Mouse (Mus musculus): ENCODE measurements around the gene Sh2d2a. TPM values are rescaled to one million over a fixed set of nuclear protein-coding genes. Genes with fewer than 3 reads are reported as not detected.

Gene Sh2d2a
- polyA plus RNA-seq, 2 experiments, result 0.04 to 0.10 TPM

DNA sequence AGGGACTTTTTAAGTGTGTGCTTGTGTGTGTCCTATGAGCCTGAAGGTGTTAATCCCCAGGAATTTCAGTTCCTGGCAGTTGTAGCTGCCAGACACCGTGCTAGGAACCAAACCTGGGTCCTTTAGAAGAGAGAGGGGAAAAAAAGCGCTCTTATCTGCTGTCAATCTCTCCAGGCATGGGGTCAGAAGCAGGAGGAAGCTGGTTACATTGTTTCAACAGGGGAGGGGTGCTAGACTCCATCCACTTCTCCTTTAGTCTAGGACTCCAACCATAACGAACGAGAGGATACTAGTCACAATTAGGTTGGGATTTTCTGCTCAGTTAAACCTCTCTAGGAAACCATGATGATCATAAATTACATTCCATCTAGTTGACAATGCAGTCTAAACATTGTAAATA, 18.1 kb upstream of the Sh2d2a start:
- no peaks in the 10 kb centered on the region for H3K9me3 ChIP-seq (ENCODE audit: control insufficient read depth, low read length)
- H3K4me1 ChIP-seq (replicated peaks; ENCODE audit: control insufficient read depth in 2 of 2, insufficient read depth in 2 of 2, low read length in 1 of 2), result no peaks in the 10 kb centered on the region; a peak in 1 of 4 replicates
- no peak overlapping the region for H3K9ac ChIP-seq (replicated peaks)
- no peak for ATAC-seq (ENCODE audit: insufficient read depth)
- WGBS (ENCODE audit: insufficient replicate concordance), result 9% methylated on average over 4 of the region's 4 CpGs
- H3K4me3 ChIP-seq (ENCODE audit: insufficient read depth in 1 of 2, low read depth in 2 of 2, low read length in 2 of 2), result no peak overlapping the region
- TF ChIP-seq EP300 (IDR thresholded peaks at IDR 0.05; ENCODE audit: low read depth) (no peak), CTCF (IDR thresholded peaks at IDR 0.05; ENCODE audit: low read depth) (no peak)
- H3K4me2 ChIP-seq (ENCODE audit: low read depth), result no peak overlapping the region
- H3K27ac ChIP-seq, result no peak overlapping the region
- no peaks in the 10 kb centered on the region for H3K27me3 ChIP-seq (ENCODE audit: control insufficient read depth, insufficient read depth, low read length)
- no peak for DNase-seq (ENCODE audit: low read depth in 3 of 3, low spot score in 3 of 3)
- no peaks in the 10 kb centered on the region for H3K36me3 ChIP-seq (replicated peaks; ENCODE audit: control insufficient read depth, insufficient read depth, low read depth)

DNA sequence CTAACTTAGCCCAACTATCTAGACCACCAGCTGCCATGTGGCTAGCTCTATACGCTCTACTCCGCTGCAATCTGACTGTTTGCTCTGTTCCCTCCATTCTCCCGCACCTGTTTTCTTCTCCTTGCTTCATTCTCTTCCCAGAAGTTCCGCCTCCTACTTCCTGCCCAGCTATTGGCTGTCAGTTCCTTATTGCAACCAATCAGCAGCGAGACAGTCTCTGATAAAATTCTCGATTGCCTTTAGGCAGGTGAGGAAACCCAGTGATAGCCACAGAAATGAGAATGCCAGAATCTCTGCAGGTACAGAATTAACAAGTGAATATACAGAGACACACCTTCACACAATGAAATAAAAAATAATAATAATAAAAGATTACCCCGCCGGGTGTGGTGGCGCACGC, 17.5 kb upstream of the Sh2d2a start:
- Histone ChIP-seq H3K4me1 (replicated peaks; ENCODE audit: control insufficient read depth in 2 of 2, insufficient read depth in 2 of 2, low read length in 1 of 2) (no peaks in the 10 kb centered on the region; a peak in 1 of 4 replicates), H3K4me3 (ENCODE audit: insufficient read depth in 1 of 2, low read depth in 2 of 2, low read length in 2 of 2) (no peak overlapping the region), H3K36me3 (replicated peaks; ENCODE audit: control insufficient read depth, insufficient read depth, low read depth) (no peaks in the 10 kb centered on the region), H3K4me2 (ENCODE audit: low read depth) (no peak overlapping the region), H3K27ac (no peak overlapping the region), H3K9ac (replicated peaks) (no peak overlapping the region), H3K27me3 (ENCODE audit: control insufficient read depth, insufficient read depth, low read length) (no peaks in the 10 kb centered on the region), H3K9me3 (ENCODE audit: control insufficient read depth, low read length) (no peaks in the 10 kb centered on the region)
- DNase-seq (ENCODE audit: low read depth in 3 of 3, low spot score in 3 of 3), result no peak
- ATAC-seq (ENCODE audit: insufficient read depth), result no peak
- 42% methylated on average over 10 of the region's 10 CpGs for WGBS (ENCODE audit: insufficient replicate concordance)
- TF ChIP-seq EP300 (IDR thresholded peaks at IDR 0.05; ENCODE audit: low read depth) (no peak), CTCF (IDR thresholded peaks at IDR 0.05; ENCODE audit: low read depth) (no peak)

DNA sequence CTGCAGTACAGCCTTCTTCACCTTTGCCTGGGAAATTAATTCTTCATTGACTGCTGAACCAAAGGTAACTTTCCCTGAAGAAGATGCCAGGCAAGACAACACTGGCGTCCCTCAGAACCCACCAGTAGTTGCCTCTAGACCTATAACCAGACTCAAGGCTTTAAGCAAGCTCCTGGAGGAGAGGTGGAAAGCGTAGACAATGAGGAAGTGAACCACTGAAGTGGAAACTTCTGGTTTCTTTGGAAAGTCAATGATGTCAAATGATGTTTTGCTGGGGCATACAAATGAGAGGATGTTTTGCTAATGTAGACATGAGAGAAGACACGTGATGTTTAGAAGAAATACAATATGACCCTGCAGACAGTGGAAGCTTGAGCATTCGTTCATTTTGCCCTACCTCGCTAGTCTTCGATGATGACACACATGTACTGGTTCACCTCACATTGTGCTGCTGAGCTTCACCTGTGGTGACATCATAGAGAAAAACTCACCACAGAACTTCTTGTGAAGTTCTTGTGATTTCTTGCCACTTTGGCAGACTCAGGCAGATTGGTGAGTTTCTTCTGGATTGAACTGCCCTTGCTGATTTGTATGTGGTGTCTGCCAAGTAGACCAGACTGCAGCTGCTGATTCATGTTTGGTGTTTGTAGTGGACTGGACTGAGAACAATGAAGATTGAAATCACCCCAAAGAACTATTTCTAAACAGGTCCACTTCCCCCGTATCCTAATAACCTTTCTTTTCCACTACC, 14.3 kb upstream of the Sh2d2a start:
- Histone ChIP-seq H3K36me3 (replicated peaks; ENCODE audit: control insufficient read depth, insufficient read depth, low read depth) (no peaks in the 10 kb centered on the region), H3K9me3 (ENCODE audit: control insufficient read depth, low read length) (no peaks in the 10 kb centered on the region), H3K27ac (no peak overlapping the region), H3K27me3 (ENCODE audit: control insufficient read depth, insufficient read depth, low read length) (no peaks in the 10 kb centered on the region), H3K4me2 (ENCODE audit: low read depth) (no peak overlapping the region), H3K9ac (replicated peaks) (no peak overlapping the region), H3K4me1 (replicated peaks; ENCODE audit: control insufficient read depth in 2 of 2, insufficient read depth in 2 of 2, low read length in 1 of 2) (no peaks in the 10 kb centered on the region; a peak in 1 of 4 replicates), H3K4me3 (ENCODE audit: insufficient read depth in 1 of 2, low read depth in 2 of 2, low read length in 2 of 2) (no peak overlapping the region)
- TF ChIP-seq EP300 (IDR thresholded peaks at IDR 0.05; ENCODE audit: low read depth) (no peak), CTCF (IDR thresholded peaks at IDR 0.05; ENCODE audit: low read depth) (no peak)
- ATAC-seq (ENCODE audit: insufficient read depth) (no peak), DNase-seq (ENCODE audit: low read depth in 3 of 3, low spot score in 3 of 3) (no peak)
- 59% methylated on average over 7 of the region's 7 CpGs for WGBS (ENCODE audit: insufficient replicate concordance)

DNA sequence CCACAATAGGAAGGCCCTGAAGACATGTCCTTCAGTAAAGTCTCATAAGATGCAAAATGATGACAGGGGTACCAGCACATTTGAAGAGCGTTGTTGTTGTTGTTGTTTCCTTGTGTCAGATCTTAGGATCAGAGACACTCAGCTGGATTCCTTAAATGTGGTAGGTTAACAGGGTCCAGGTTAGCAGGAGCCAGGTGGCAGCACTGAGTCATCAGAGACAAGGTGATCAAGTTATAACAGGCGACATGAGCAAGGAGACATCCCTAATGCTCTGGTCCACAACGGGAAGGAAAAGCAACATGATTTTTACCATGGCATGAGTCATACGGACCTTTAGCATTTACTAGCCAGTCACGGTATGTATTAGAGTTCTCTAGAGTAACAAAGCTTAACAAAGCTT, 13.1 kb upstream of the Sh2d2a start:
- H3K36me3 ChIP-seq (replicated peaks; ENCODE audit: control insufficient read depth, insufficient read depth, low read depth), result no peaks in the 10 kb centered on the region
- H3K9me3 ChIP-seq (ENCODE audit: control insufficient read depth, low read length), result no peaks in the 10 kb centered on the region
- 50% methylated on average over 5 of the region's 5 CpGs for WGBS (ENCODE audit: insufficient replicate concordance)
- H3K4me3 ChIP-seq (ENCODE audit: insufficient read depth in 1 of 2, low read depth in 2 of 2, low read length in 2 of 2), result no peak overlapping the region
- ATAC-seq (ENCODE audit: insufficient read depth), result no peak
- no peak for DNase-seq (ENCODE audit: low read depth in 3 of 3, low spot score in 3 of 3)
- H3K9ac ChIP-seq (replicated peaks), result no peak overlapping the region
- no peaks in the 10 kb centered on the region for H3K27me3 ChIP-seq (ENCODE audit: control insufficient read depth, insufficient read depth, low read length)
- no peak overlapping the region for H3K27ac ChIP-seq
- H3K4me2 ChIP-seq (ENCODE audit: low read depth), result no peak overlapping the region
- peak; percentile 38; the same call in 1 of the 2 replicates for TF ChIP-seq CTCF (IDR thresholded peaks at IDR 0.05; ENCODE audit: low read depth)
- no peak for TF ChIP-seq EP300 (IDR thresholded peaks at IDR 0.05; ENCODE audit: low read depth)
- H3K4me1 ChIP-seq (replicated peaks; ENCODE audit: control insufficient read depth in 2 of 2, insufficient read depth in 2 of 2, low read length in 1 of 2), result no peaks in the 10 kb centered on the region; a peak in 1 of 4 replicates

DNA sequence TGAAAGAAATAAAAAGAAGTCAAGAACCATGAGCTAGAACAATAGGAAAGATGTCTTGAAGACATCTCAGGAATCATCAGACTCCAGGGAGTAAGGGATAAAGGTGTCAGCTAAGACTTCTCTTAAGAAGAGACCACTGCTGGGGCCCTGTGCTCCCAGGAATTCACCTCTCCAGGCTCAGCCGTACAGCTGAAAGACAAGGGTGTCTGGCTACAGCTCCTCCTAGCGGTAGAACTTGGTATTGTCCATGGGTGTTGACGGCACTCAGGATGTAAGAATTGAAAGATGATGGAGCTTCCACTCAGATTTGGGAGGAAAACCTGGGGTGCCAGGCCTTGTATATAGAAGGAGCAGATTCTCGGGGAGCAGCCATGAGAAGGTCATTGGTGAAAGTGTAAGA, 7.9 kb upstream of the Sh2d2a start:
- Histone ChIP-seq H3K4me1 (replicated peaks; ENCODE audit: control insufficient read depth in 2 of 2, insufficient read depth in 2 of 2, low read length in 1 of 2) (no peaks in the 10 kb centered on the region), H3K9ac (replicated peaks) (no peak overlapping the region), H3K4me2 (ENCODE audit: low read depth) (no peak overlapping the region), H3K9me3 (ENCODE audit: control insufficient read depth, low read length) (no peaks in the 10 kb centered on the region), H3K27me3 (ENCODE audit: control insufficient read depth, insufficient read depth, low read length) (no peaks in the 10 kb centered on the region), H3K27ac (no peak overlapping the region), H3K4me3 (ENCODE audit: insufficient read depth in 1 of 2, low read depth in 2 of 2, low read length in 2 of 2) (no peak overlapping the region), H3K36me3 (replicated peaks; ENCODE audit: control insufficient read depth, insufficient read depth, low read depth) (no peaks in the 10 kb centered on the region)
- WGBS (ENCODE audit: insufficient replicate concordance), result 2% methylated on average over 4 of the region's 4 CpGs
- ATAC-seq (ENCODE audit: insufficient read depth), result no peak
- DNase-seq (ENCODE audit: low read depth in 3 of 3, low spot score in 3 of 3), result peak; percentile 29 to 34 (median 30)
- TF ChIP-seq EP300 (IDR thresholded peaks at IDR 0.05; ENCODE audit: low read depth) (no peak), CTCF (IDR thresholded peaks at IDR 0.05; ENCODE audit: low read depth) (peak; percentile 95)

Data from liver, embryonic 14.5 days (tissue).